Mouse (Mus musculus) bone marrow macrophage, adult 2 months (primary cell): ENCODE measurements at regions not wholly inside any gene's neighbourhood (a gene's known extent, or its start where the extent isn't known, plus 50 kb on each side); places are given as distances from the start of the nearest gene placed in this dataset.

Experiments
- CTCF ChIP-seq: IDR thresholded peaks from 2 replicates; pipeline ENCODE4 v1.5.1; 2012; ENCODE audit warnings: low read depth, mild to moderate bottlenecking, low read length, moderate library complexity
- POLR2A ChIP-seq: IDR thresholded peaks from 2 replicates; pipeline ENCODE4 v1.6.1; 2012; ENCODE audit warnings: mild to moderate bottlenecking, low read depth, low read length, borderline replicate concordance

DNA sequence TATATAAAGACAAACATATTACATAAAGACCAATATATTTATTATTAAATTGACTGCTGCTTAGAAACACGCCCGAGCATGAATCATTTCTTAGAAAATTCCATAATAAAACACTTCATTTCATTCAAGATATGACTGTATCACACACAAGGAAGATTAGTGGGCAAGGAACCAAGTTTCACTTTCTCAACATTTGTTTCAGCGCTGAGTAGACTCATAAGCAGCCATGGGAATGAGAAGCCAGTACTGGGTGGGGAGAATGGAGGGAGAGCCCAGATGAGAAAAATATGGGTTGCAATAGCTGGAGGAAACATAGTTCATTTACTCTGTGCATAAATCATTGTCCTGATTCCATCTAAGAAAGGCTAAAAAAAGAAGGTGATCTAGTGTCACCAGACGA is 84.0 kb downstream of the Kctd12 start:
- no peak for TF ChIP-seq POLR2A
- no peak for TF ChIP-seq CTCF
